Mouse (Mus musculus): ENCODE measurements around the gene Serpina1f. TPM values are rescaled to one million over a fixed set of nuclear protein-coding genes. Genes with fewer than 3 reads are reported as not detected.
"Not testable (repeated sequence)": the region's sequence is repeated elsewhere in the genome, so short reads cannot be mapped to it uniquely, and the experiment has no call there.

Serpina1f gene
- polyA plus RNA-seq, 1 experiment from 2014 or later = not detected

- 91% methylated on average over 3 of the region's 3 CpGs for WGBS
- no peak overlapping the region for H3K27ac ChIP-seq (replicated peaks in 1 of 2; ENCODE audit: control insufficient read depth in 1 of 2, insufficient read depth in 1 of 2, low read depth in 2 of 2, low read length in 2 of 2)
These were observed 30.0 kb downstream of the Serpina1f start for GRCm38 (mm10) chr12:103665286-103665685.

GRCm38 (mm10) chr12:103662053-103662452 lies 33.3 kb downstream of the Serpina1f start:
- H3K4me3 ChIP-seq (ENCODE audit: control insufficient read depth in 1 of 2, insufficient read depth in 1 of 2, low read depth in 1 of 2, low read length in 2 of 2); H3K27me3 ChIP-seq (ENCODE audit: control insufficient read depth, insufficient read depth, low read length); H3K4me2 ChIP-seq (ENCODE audit: low read length); H3K9me3 ChIP-seq (ENCODE audit: control insufficient read depth, low read length); H3K27ac ChIP-seq (replicated peaks in 1 of 2; ENCODE audit: control insufficient read depth in 1 of 2, insufficient read depth in 1 of 2, low read depth in 2 of 2, low read length in 2 of 2); H3K4me1 ChIP-seq (ENCODE audit: control insufficient read depth in 2 of 2, insufficient read depth in 2 of 2, low read length in 2 of 2); H3K9ac ChIP-seq (ENCODE audit: low read length); H3K36me3 ChIP-seq (ENCODE audit: control insufficient read depth, insufficient read depth, low read length); ATAC-seq (ENCODE audit: insufficient number of reproducible peaks, insufficient read depth, low FRiP score, low read depth): not testable (repeated sequence)

More at GRCm38 (mm10) chr12:103665286-103665685, 30.0 kb downstream of the Serpina1f start:
- H3K4me3 ChIP-seq (ENCODE audit: control insufficient read depth in 1 of 2, insufficient read depth in 1 of 2, low read depth in 1 of 2, low read length in 2 of 2) = no peak overlapping the region
- no peak for ATAC-seq (ENCODE audit: insufficient number of reproducible peaks, insufficient read depth, low FRiP score, low read depth)
- no peak overlapping the region for H3K9ac ChIP-seq (ENCODE audit: low read length)
- 0 out of 2 replicates have a peak, but pooled peaks cover 2% of the 10 kb centered on the region for H3K9me3 ChIP-seq (ENCODE audit: control insufficient read depth, low read length)
- no peaks in the 10 kb centered on the region for H3K4me1 ChIP-seq (ENCODE audit: control insufficient read depth in 2 of 2, insufficient read depth in 2 of 2, low read length in 2 of 2)
- no peaks in the 10 kb centered on the region for H3K27me3 ChIP-seq (ENCODE audit: control insufficient read depth, insufficient read depth, low read length)
- H3K36me3 ChIP-seq (ENCODE audit: control insufficient read depth, insufficient read depth, low read length) = no peaks in the 10 kb centered on the region
- H3K4me2 ChIP-seq (ENCODE audit: low read length) = no peak overlapping the region

GRCm38 (mm10) chr12:103660076-103660475 lies 35.3 kb downstream of the Serpina1f start:
- 77% methylated on average over 5 of the region's 5 CpGs for WGBS
- ATAC-seq (ENCODE audit: insufficient number of reproducible peaks, insufficient read depth, low FRiP score, low read depth) = no peak

GRCm38 (mm10) chr12:103659171-103659570 lies 36.2 kb downstream of the Serpina1f start:
- H3K4me2 ChIP-seq (ENCODE audit: low read length) = no peak overlapping the region
- no peak overlapping the region for H3K9ac ChIP-seq (ENCODE audit: low read length)
- H3K27me3 ChIP-seq (ENCODE audit: control insufficient read depth, insufficient read depth, low read length) = no peaks in the 10 kb centered on the region
- no peak for ATAC-seq (ENCODE audit: insufficient number of reproducible peaks, insufficient read depth, low FRiP score, low read depth)
- no peak overlapping the region for H3K27ac ChIP-seq (replicated peaks in 1 of 2; ENCODE audit: control insufficient read depth in 1 of 2, insufficient read depth in 1 of 2, low read depth in 2 of 2, low read length in 2 of 2)
- no peaks in the 10 kb centered on the region for H3K9me3 ChIP-seq (ENCODE audit: control insufficient read depth, low read length)
- WGBS = 79% methylated on average over 2 of the region's 2 CpGs
- H3K4me3 ChIP-seq (ENCODE audit: control insufficient read depth in 1 of 2, insufficient read depth in 1 of 2, low read depth in 1 of 2, low read length in 2 of 2) = no peak overlapping the region
- H3K36me3 ChIP-seq (ENCODE audit: control insufficient read depth, insufficient read depth, low read length) = no peaks in the 10 kb centered on the region
- H3K4me1 ChIP-seq (ENCODE audit: control insufficient read depth in 2 of 2, insufficient read depth in 2 of 2, low read length in 2 of 2) = no peaks in the 10 kb centered on the region; a peak in 1 of 4 replicates

More at GRCm38 (mm10) chr12:103660076-103660475, 35.3 kb downstream of the Serpina1f start:
- Histone ChIP-seq H3K27me3 (ENCODE audit: control insufficient read depth, insufficient read depth, low read length) (no peaks in the 10 kb centered on the region), H3K9me3 (ENCODE audit: control insufficient read depth, low read length) (no peaks in the 10 kb centered on the region), H3K4me1 (ENCODE audit: control insufficient read depth in 2 of 2, insufficient read depth in 2 of 2, low read length in 2 of 2) (no peaks in the 10 kb centered on the region; a peak in 1 of 4 replicates), H3K27ac (replicated peaks in 1 of 2; ENCODE audit: control insufficient read depth in 1 of 2, insufficient read depth in 1 of 2, low read depth in 2 of 2, low read length in 2 of 2) (no peak overlapping the region), H3K4me3 (ENCODE audit: control insufficient read depth in 1 of 2, insufficient read depth in 1 of 2, low read depth in 1 of 2, low read length in 2 of 2) (no peak overlapping the region), H3K36me3 (ENCODE audit: control insufficient read depth, insufficient read depth, low read length) (no peaks in the 10 kb centered on the region), H3K9ac (ENCODE audit: low read length) (no peak overlapping the region), H3K4me2 (ENCODE audit: low read length) (no peak overlapping the region)

- Histone ChIP-seq H3K4me2 (ENCODE audit: low read length) (no peak overlapping the region), H3K36me3 (ENCODE audit: control insufficient read depth, insufficient read depth, low read length) (no peaks in the 10 kb centered on the region), H3K27ac (replicated peaks in 1 of 2; ENCODE audit: control insufficient read depth in 1 of 2, insufficient read depth in 1 of 2, low read depth in 2 of 2, low read length in 2 of 2) (no peak overlapping the region), H3K9me3 (ENCODE audit: control insufficient read depth, low read length) (no peaks in the 10 kb centered on the region), H3K4me3 (ENCODE audit: control insufficient read depth in 1 of 2, insufficient read depth in 1 of 2, low read depth in 1 of 2, low read length in 2 of 2) (no peak overlapping the region), H3K4me1 (ENCODE audit: control insufficient read depth in 2 of 2, insufficient read depth in 2 of 2, low read length in 2 of 2) (no peaks in the 10 kb centered on the region; a peak in 1 of 4 replicates), H3K9ac (ENCODE audit: low read length) (no peak overlapping the region), H3K27me3 (ENCODE audit: control insufficient read depth, insufficient read depth, low read length) (no peaks in the 10 kb centered on the region)
- no peak for ATAC-seq (ENCODE audit: insufficient number of reproducible peaks, insufficient read depth, low FRiP score, low read depth)
- 77% methylated on average over 10 of the region's 10 CpGs for WGBS
These were observed 37.3 kb downstream of the Serpina1f start for GRCm38 (mm10) chr12:103657991-103658390.

- no peaks in the 10 kb centered on the region for H3K27me3 ChIP-seq (ENCODE audit: control insufficient read depth, insufficient read depth, low read length)
- H3K36me3 ChIP-seq (ENCODE audit: control insufficient read depth, insufficient read depth, low read length) = no peaks in the 10 kb centered on the region
- H3K4me2 ChIP-seq (ENCODE audit: low read length) = no peak within 1 kb of the TSS
- H3K27ac ChIP-seq (replicated peaks in 1 of 2; ENCODE audit: control insufficient read depth in 1 of 2, insufficient read depth in 1 of 2, low read depth in 2 of 2, low read length in 2 of 2) = no peak within 1 kb of the TSS
- H3K9me3 ChIP-seq (ENCODE audit: control insufficient read depth, low read length) = no peaks in the 10 kb centered on the region
- H3K9ac ChIP-seq (ENCODE audit: low read length) = no peak within 1 kb of the TSS
- no peak for ATAC-seq (ENCODE audit: insufficient number of reproducible peaks, insufficient read depth, low FRiP score, low read depth)
- no peaks in the 10 kb centered on the region; a peak in 1 of 4 replicates for H3K4me1 ChIP-seq (ENCODE audit: control insufficient read depth in 2 of 2, insufficient read depth in 2 of 2, low read length in 2 of 2)
- H3K4me3 ChIP-seq (ENCODE audit: control insufficient read depth in 1 of 2, insufficient read depth in 1 of 2, low read depth in 1 of 2, low read length in 2 of 2) = no peak within 1 kb of the TSS
- 71% methylated on average over 9 of the region's 9 CpGs for WGBS
These were observed 38.3 kb downstream of the Serpina1f start, which contains the start of gene Serpina6 for GRCm38 (mm10) chr12:103656848-103657626. Serpina6 (minus strand) TSS chr12:103657212.

GRCm38 (mm10) chr12:103655123-103656044 lies 39.9 kb downstream of the Serpina1f start:
- WGBS = 67% methylated on average over 7 of the region's 7 CpGs
- H3K27ac ChIP-seq (replicated peaks in 1 of 2; ENCODE audit: control insufficient read depth in 1 of 2, insufficient read depth in 1 of 2, low read depth in 2 of 2, low read length in 2 of 2) = no peak overlapping the region
- H3K4me3 ChIP-seq (ENCODE audit: control insufficient read depth in 1 of 2, insufficient read depth in 1 of 2, low read depth in 1 of 2, low read length in 2 of 2) = no peak overlapping the region
- no peaks in the 10 kb centered on the region for H3K36me3 ChIP-seq (ENCODE audit: control insufficient read depth, insufficient read depth, low read length)
- no peak overlapping the region for H3K9ac ChIP-seq (ENCODE audit: low read length)
- no peaks in the 10 kb centered on the region; a peak in 1 of 4 replicates for H3K4me1 ChIP-seq (ENCODE audit: control insufficient read depth in 2 of 2, insufficient read depth in 2 of 2, low read length in 2 of 2)
- ATAC-seq (ENCODE audit: insufficient number of reproducible peaks, insufficient read depth, low FRiP score, low read depth) = no peak
- H3K4me2 ChIP-seq (ENCODE audit: low read length) = no peak overlapping the region
- no peaks in the 10 kb centered on the region for H3K27me3 ChIP-seq (ENCODE audit: control insufficient read depth, insufficient read depth, low read length)
- no peaks in the 10 kb centered on the region for H3K9me3 ChIP-seq (ENCODE audit: control insufficient read depth, low read length)
